ENCODE assay signal across 31 mouse cellular contexts in the genomic region with DNA sequence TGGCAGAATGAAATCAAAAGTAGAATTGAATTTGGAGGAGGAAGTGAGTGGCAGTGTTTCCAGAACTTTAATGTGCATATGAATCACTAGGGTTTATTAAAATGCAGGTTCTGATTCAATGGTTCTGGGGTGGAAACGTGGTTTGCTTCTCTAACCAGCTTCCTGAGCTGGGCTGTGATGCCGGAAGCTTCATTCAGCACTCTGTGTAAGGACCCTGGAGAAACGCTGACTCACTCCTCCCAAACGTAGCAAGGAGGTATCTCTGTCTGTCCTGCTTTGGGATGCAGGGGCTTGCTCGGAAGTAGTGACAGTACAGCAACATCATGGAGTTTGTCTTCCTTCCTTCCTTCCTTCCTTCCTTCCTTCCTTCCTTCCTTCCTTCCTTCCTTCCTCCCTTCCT.
A peak's percentile ranks its signal among the peaks of the same experiment; 100 is the strongest.
DNase-seq lines count a peak whose midpoint lies in the region; ATAC-seq and TF ChIP-seq lines count a peak whose summit lies in the region.
"Had no signal": no experiment of that assay in that cellular context is flagged by ENCODE, and none has a peak within 500 bp of the region (broad histone marks: within the 10 kb centered on the region; RNA-seq: fewer than 3 reads in every experiment).

No protein-coding gene starts in this region.

- H3K9ac ChIP-seq in ES-E14 (ENCODE audit: insufficient read depth, low read depth, low read length, poor library complexity, severe bottlenecking): no peak overlapping the region
- H3K9ac ChIP-seq: embryonic facial prominence, embryonic 13.5 days; forebrain, embryonic 12.5 days; forebrain, embryonic 15.5 days; heart, embryonic 12.5 days; heart, embryonic 15.5 days; hindbrain, embryonic 13.5 days; intestine, embryonic 15.5 days had no signal

- H3K4me3 ChIP-seq in megakaryocyte, embryonic 14.5 days (replicated peaks): peak overlapping the region; percentile 42
- H3K4me3 ChIP-seq in ES-E14 (ENCODE audit: insufficient read depth in 1 of 2, low read depth in 1 of 2, low read length in 2 of 2, poor library complexity in 1 of 2, severe bottlenecking in 1 of 2): no peak overlapping the region
- H3K4me3 ChIP-seq: embryonic facial prominence, embryonic 10.5 days; embryonic facial prominence, embryonic 13.5 days; erythroblast, embryonic 14.5 days; forebrain, embryonic 12.5 days; forebrain, embryonic 15.5 days; gastrocnemius, adult 2 months; heart, embryonic 12.5 days; heart, embryonic 15.5 days; hindbrain, embryonic 10.5 days; hindbrain, embryonic 13.5 days; intestine, embryonic 15.5 days had no signal

- in situ Hi-C loops in ES-E14 (cut with MboI; ENCODE audit: low sequenced_read_pairs in 2 of 2, unreplicated experiment in 2 of 2): no loop called here

- DNase-seq in ES-E14 (ENCODE audit: low read depth, low spot score): no peak
- peak; percentile 42 for DNase-seq in brain, adult 2 months (ENCODE audit: low read depth, low spot score)
- no peak for DNase-seq in kidney, adult 18-20 months
- DNase-seq in layer of hippocampus, adult 9-10 months (ENCODE audit: low spot score): no peak
- DNase-seq: adrenal gland, adult 2 months; adrenal gland, postnatal 14 days; B cell, adult 2 months; cerebellum, adult 11-12 months; cerebellum, adult 8-10 months; cerebellum, postnatal 10 days; cerebellum, postnatal 36 days; embryo, embryonic 11 days; gastrocnemius, adult 2 months; gastrocnemius, postnatal 14 days; heart, adult 11 months; heart, postnatal 10 days; heart, postnatal 36 days had no signal

- H3K4me1 ChIP-seq in megakaryocyte, embryonic 14.5 days: no peaks in the 10 kb centered on the region
- no peaks in the 10 kb centered on the region for H3K4me1 ChIP-seq in ES-E14 (ENCODE audit: control insufficient read depth in 2 of 2, insufficient read depth in 2 of 2, low read length in 2 of 2, poor library complexity in 1 of 2)
- H3K4me1 ChIP-seq: embryonic facial prominence, embryonic 10.5 days; embryonic facial prominence, embryonic 13.5 days; forebrain, embryonic 12.5 days; forebrain, embryonic 15.5 days; heart, embryonic 12.5 days; heart, embryonic 15.5 days; hindbrain, embryonic 10.5 days; hindbrain, embryonic 13.5 days; intestine, embryonic 15.5 days had no signal

- no peaks in the 10 kb centered on the region for H3K36me3 ChIP-seq in megakaryocyte, embryonic 14.5 days (replicated peaks; ENCODE audit: low read length)
- H3K36me3 ChIP-seq in ES-E14 (ENCODE audit: control insufficient read depth, insufficient read depth, low read length, poor library complexity, severe bottlenecking): no peaks in the 10 kb centered on the region
- H3K36me3 ChIP-seq: embryonic facial prominence, embryonic 10.5 days; embryonic facial prominence, embryonic 13.5 days; forebrain, embryonic 12.5 days; forebrain, embryonic 15.5 days; heart, embryonic 12.5 days; heart, embryonic 15.5 days; hindbrain, embryonic 10.5 days; hindbrain, embryonic 13.5 days; intestine, embryonic 15.5 days had no signal

- ATAC-seq in megakaryocyte, adult 5-6 weeks (ENCODE audit: poor library complexity, severe bottlenecking): no peak
- ATAC-seq: forebrain, embryonic 15.5 days; hindbrain, embryonic 16.5 days; intestine, embryonic 15.5 days had no signal

- H3K9me3 ChIP-seq in megakaryocyte, embryonic 14.5 days: peaks cover 6% of the 10 kb centered on the region
- no peaks in the 10 kb centered on the region for H3K9me3 ChIP-seq in ES-E14 (ENCODE audit: control insufficient read depth, insufficient read depth, low read depth, low read length)
- H3K9me3 ChIP-seq: embryonic facial prominence, embryonic 10.5 days; embryonic facial prominence, embryonic 13.5 days; forebrain, embryonic 12.5 days; forebrain, embryonic 15.5 days; heart, embryonic 12.5 days; heart, embryonic 15.5 days; hindbrain, embryonic 10.5 days; hindbrain, embryonic 13.5 days; intestine, embryonic 15.5 days had no signal

- H3K27ac ChIP-seq in ES-E14 (ENCODE audit: insufficient read depth, low read depth, low read length, poor library complexity, severe bottlenecking): no peak overlapping the region
- H3K27ac ChIP-seq: embryonic facial prominence, embryonic 10.5 days; embryonic facial prominence, embryonic 13.5 days; forebrain, embryonic 12.5 days; forebrain, embryonic 15.5 days; gastrocnemius, adult 2 months; heart, embryonic 15.5 days; hindbrain, embryonic 10.5 days; hindbrain, embryonic 13.5 days; intestine, embryonic 15.5 days had no signal

- H3K27me3 ChIP-seq in megakaryocyte, embryonic 14.5 days (replicated peaks): no peaks in the 10 kb centered on the region
- H3K27me3 ChIP-seq: CH12.LX; forebrain, embryonic 12.5 days; forebrain, embryonic 15.5 days; heart, embryonic 12.5 days; heart, embryonic 15.5 days; hindbrain, embryonic 13.5 days; intestine, embryonic 15.5 days had no signal

TF ChIP-seq in ES-E14, 5 proteins besides CTCF, POLR2A, EP300 and RAD21:
- no peak for TF ChIP-seq ZC3H11A (IDR thresholded peaks at IDR 0.05; ENCODE audit: borderline replicate concordance, low read depth, low read length)
- peak; percentile 70 for TF ChIP-seq MAFK (IDR thresholded peaks at IDR 0.05; ENCODE audit: insufficient read depth, low read depth, low read length)
